Comparison of ENCODE assay signal across 7 mouse cellular contexts in genomic region chr5:8840887-8841286, GRCm38 (mm10). TPM values are rescaled to one million over a fixed set of nuclear protein-coding genes. Genes with fewer than 3 reads are reported as not detected.
DNase-seq lines count a peak whose midpoint lies in the region; ATAC-seq and TF ChIP-seq lines count a peak whose summit lies in the region.

No protein-coding gene starts in this region.

- H3K9me3 ChIP-seq in lung, postnatal 0 days (ENCODE audit: low read length), result no peaks in the 10 kb centered on the region

- H3K36me3 ChIP-seq in lung, postnatal 0 days (ENCODE audit: insufficient read depth, low read length), result no peaks in the 10 kb centered on the region

- no peak for TF ChIP-seq EP300 in lung, postnatal 0 days (IDR thresholded peaks at IDR 0.05)

- TF ChIP-seq CTCF in lung, postnatal 0 days (IDR thresholded peaks at IDR 0.05), result peak; percentile 76

- no peak overlapping the region for H3K9ac ChIP-seq in lung, postnatal 0 days (replicated peaks; ENCODE audit: low read depth)

- H3K27me3 ChIP-seq in lung, postnatal 0 days (replicated peaks; ENCODE audit: insufficient read depth, low read length), result no peaks in the 10 kb centered on the region

- H3K27ac ChIP-seq in lung, postnatal 0 days (ENCODE audit: low read length), result no peak overlapping the region

- ATAC-seq in CD4-positive, CD25-positive, alpha-beta regulatory T cell, adult 4 months, result peak; percentile 82
- no peak for ATAC-seq in lung, postnatal 0 days

- H3K4me2 ChIP-seq in lung, postnatal 0 days (replicated peaks; ENCODE audit: low read depth, low read length), result no peak overlapping the region

- H3K4me3 ChIP-seq in lung, postnatal 0 days (ENCODE audit: low read depth, low read length), result no peak overlapping the region

- peak; percentile 69 for DNase-seq in NIH3T3 (ENCODE audit: low read depth)
- peak; percentile 27 to 65 for DNase-seq in cerebellum, postnatal 25 days
- peak; percentile 26 to 28 for DNase-seq in frontal cortex, postnatal 25 days (ENCODE audit: low spot score in 2 of 2)
- peak; percentile 61 for DNase-seq in kidney, postnatal 14 days
- peak; percentile 58 for DNase-seq in lung, postnatal 0 days (ENCODE audit: low spot score)
- peak; percentile 73 for DNase-seq in retina, postnatal 1 day

- 47% methylated on average over 5 of the region's 5 CpGs for WGBS in lung, postnatal 0 days

- no peaks in the 10 kb centered on the region for H3K4me1 ChIP-seq in lung, postnatal 0 days (ENCODE audit: insufficient read depth, low read depth, low read length)

RNA-seq across cellular contexts. Expression of gene Abcb1b, which starts 42.9 kb away (rescaled TPM):
- 10 to 100 TPM in 1 of 2 experiments, 1 to 10 TPM in 1; 10.0 to 12.1 TPM for polyA plus RNA-seq in CD4-positive, CD25-positive, alpha-beta regulatory T cell, adult 4 months (2017; shearing (Covaris generic))
- polyA plus RNA-seq in lung, postnatal 0 days (2015; fragmentation: Nextera tagmentation; extraction: Ambion mirVana), result 1.4 and 1.8 TPM in 2 replicates

RNA-seq across cellular contexts. Expression of gene Abcb4, which starts 52.6 kb away (rescaled TPM):
- under 1 TPM; 0.62 to 0.70 TPM for polyA plus RNA-seq in CD4-positive, CD25-positive, alpha-beta regulatory T cell, adult 4 months (2017; shearing (Covaris generic))
- polyA plus RNA-seq in lung, postnatal 0 days (2015; fragmentation: Nextera tagmentation; extraction: Ambion mirVana), result 0.12 and 0.47 TPM in 2 replicates
